Mouse (Mus musculus) gastrocnemius, postnatal 25 days (tissue): Measurements from ENCODE around the gene Adarb2. TPM values are rescaled to one million over a fixed set of nuclear protein-coding genes. Genes with fewer than 3 reads are reported as not detected.

ENCODE experiments used
- DNase-seq: peaks from one replicate; pipeline ENCODE4 v3.0.0; 2022
- total RNA-seq, 2 experiments: library from RNA; stranded (reverse); gene quantifications; 1 replicate in 1 of 2; 2 replicates in 1 of 2; pipeline ENCODE4 v1.2.3; 2021

Gene Adarb2
- total RNA-seq, 2 experiments from 2014 or later: not detected

DNA sequence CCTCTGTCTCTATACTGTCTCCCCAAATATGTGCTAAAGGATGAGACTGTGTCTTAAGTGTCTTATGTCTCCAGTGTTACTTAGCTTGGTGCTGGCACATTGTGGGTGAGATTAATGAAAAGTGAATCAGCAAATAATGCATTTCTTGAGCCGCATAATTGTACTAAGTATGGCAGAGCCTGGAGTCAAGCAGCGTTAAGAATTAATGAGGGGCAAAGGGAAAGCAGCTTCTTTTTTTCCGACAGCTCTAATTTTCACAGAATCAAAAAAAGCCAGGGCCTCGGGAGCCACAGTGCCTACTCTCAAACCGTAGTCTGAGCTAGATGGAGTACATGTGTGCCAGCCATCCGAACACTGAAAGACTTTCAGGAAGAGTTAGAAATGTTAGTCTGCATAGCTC lies 488.8 kb downstream of the Adarb2 start:
- no peak for DNase-seq

DNA sequence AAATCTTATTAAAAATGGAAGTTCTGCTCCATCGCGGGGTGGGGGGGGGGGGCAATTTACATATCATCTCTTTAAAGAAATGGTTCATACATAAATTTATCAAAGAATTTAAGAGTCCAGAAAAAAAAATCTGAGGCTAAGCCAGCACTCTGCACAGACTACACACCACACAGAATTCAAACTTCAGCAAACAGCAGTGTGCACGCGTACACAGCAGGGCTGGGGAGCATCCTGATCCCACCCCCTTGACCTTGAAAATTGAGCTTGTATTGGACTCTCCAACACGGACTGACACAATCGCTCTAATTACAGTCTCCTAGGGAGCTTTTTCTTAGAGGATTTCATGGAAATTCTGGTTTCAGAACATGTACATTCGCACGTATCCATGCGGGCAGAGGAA lies 490.1 kb downstream of the Adarb2 start:
- DNase-seq: no peak

DNA sequence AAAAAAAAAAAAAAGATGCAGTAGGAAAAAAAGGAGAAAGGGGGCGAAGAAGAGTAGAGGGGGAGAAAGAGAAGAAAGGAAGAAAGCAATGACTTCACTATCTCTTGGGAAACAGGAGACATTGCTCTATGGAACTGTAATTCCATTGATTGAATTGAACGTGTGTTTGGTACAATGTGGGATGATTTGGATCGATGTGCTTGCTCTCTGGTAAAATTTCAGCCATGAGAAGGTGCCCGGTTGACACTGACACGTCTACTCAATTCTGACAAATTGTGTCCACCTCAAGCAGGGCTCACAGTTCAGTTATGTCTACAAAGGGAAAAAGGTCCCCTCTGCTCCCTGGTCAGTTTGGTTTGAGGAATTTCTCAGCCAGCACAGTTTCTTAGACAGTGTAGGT lies 495.8 kb downstream of the Adarb2 start:
- no peak for DNase-seq

DNA sequence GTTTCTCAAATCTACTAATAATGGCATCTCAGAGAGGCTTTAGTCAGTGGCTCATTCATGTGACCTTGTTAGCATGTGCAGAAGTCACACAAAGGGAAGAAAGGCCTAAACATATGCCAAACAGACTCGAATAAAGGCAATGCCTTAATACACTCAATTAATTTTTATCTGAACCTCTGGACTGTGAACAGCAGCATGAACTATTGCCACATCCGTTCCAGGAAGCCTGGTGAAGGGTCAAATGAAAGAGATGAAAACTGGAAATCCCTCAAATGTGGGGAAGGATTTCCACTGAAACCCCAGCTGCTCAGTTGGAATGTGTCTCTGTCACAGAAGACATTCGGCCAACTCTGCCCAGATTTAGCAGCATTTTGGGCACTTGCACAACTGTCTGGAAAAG lies 497.2 kb downstream of the Adarb2 start:
- no peak for DNase-seq

DNA sequence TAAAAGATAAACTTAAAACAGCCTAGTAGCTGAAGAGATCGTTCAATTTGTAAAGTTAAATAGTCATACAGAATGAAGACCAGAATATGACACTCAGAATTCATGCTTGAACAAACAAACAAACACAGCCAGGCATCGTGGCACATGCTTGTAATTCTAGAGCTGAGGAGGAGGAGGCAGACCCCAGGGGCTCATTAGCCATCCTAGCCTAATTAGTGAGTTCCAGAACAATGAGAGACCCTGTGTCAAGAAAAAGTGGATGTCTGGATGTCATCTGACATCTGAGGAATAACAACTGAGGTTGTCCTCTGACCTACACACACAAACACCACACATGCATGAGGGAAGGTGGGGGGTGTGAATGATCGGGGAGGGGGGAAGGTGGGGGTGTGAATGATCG lies 498.3 kb downstream of the Adarb2 start:
- no peak for DNase-seq

DNA sequence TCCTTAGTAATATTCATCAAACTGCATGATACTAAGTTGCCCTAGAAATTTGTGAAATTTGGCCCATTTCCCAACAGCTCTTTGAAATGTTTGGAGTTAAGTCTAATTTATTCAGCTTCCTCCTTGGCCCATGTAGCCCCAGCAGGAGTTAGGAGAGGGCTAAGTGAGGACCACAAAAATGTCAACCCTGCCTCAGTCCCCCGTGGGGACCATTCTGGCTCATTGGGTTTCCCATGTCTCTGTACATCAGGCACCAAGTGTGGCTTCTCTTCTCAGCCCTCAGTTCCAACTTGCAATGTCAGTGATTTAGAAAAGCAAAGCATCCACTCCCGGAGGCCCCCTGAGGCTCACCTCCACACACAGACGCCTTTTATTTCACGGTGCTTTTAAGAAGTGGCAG lies 502.6 kb downstream of the Adarb2 start:
- no peak for DNase-seq

DNA sequence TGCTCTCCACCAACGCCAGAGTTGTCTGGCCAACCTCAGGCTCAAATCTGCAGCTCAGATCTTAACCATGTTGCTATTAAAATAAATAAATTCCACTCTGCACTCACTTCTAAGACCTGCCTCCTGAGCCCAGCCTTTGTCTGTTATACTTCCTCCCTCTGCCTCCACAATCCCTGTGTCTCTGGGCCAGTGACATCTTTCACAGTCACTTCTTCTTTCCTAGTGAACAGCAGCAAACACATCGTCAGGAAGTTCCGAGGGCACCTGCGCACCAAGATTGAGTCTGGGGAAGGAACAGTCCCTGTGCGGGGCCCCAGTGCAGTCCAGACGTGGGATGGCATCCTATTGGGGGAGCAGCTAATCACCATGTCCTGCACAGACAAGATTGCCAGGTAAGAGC lies 510.7 kb downstream of the Adarb2 start:
- no peak for DNase-seq

DNA sequence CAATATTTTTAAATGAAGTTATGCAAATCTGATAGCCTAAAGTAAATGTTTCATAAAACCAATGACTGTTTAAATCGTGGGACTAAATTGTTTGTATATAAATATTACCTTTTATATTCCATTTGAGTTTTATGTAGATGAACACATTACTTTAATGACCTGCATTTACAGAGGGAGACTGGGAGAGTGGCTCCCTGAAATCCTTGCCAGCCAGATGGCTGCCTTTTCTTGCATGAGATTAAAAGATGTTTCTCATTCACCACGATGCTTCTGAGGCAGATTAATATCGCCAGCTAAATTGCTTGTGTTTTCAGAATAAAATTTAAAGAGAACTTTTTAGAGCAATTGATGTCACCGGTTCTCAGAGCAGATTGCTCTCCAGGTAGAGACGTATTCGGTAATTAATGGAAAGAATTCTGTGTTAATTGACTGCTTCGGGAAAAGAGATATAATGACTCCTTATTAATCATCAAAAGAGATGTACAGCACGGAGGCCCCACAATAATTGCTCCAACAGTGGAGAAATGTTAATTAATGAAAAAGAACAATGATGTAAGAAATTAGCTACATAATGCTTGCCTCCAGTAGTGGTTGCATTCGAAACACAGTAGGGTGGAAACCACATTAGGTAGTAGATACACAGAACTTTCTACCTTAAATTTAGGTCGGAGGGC lies 527.4 kb downstream of the Adarb2 start:
- DNase-seq: no peak

DNA sequence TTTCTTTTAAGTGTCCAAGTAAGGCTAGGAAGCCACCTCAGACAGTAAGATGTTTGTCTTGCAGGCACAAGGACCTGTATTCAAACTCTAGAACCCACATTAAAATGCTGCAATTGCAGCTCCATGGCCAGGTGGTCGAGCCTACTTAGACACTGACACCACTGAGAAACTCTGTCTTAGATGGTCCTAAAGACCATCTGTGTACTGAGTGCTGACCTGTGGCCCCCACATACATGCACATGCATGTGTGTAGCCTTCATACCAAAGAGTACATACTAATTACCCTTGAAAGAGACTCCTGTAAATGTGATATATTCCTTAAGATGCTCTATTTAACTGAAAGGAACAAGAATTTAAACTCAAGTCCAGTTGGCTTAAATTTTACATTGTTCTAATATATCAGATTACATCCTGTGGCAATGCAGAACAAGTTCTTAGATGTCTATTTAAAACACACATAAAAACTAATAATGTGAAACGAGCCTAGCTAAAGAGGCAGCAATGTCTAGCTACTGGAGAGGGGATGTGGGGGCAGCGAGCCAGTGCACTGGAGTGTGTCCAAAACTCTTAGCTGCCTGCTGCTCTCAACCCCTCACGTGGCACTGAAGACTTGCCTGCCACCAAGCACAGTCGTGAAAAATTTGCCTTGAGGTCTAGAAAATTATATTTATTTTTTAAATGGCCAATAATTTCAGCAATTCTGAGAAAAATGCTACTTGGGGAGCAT lies 534.6 kb downstream of the Adarb2 start:
- no peak for DNase-seq

DNA sequence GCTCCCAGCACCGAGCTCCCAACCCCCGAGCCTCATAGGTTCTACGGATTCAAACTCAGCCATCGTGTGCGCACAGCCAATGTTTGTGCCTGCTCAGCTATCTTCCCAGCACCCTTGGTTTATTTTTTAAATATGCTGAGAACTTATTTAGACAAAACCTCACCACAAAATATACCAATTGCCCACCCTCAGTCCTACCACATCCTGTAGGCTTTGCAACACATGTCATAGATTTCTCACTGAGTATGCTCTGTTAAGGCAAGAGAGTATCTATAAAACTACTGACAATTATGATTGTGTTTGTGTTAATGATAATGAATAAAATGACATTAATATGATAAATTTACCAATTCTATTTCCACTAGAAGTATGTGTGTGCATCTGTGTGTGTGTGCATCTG lies 540.1 kb downstream of the Adarb2 start:
- DNase-seq: no peak

DNA sequence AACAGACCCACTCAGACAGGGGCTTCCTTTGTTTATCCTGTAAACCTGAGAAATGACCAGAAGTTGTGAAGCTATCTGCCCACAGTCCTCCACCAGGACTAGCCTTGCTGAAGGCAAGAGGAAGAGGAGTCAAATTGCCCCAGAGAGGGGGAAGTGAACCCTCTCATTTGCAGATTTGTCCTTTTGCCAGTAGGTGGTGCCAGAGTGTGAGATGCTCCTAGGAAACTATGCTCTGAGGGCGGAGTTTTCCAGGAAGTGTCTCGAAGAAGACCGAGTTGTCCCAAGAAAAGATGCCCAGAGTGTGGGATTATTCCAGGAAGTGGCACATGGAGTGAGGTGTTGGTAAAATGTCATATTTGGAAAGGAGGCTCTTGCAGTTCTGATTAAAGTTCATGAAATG lies 541.9 kb downstream of the Adarb2 start:
- DNase-seq: no peak

DNA sequence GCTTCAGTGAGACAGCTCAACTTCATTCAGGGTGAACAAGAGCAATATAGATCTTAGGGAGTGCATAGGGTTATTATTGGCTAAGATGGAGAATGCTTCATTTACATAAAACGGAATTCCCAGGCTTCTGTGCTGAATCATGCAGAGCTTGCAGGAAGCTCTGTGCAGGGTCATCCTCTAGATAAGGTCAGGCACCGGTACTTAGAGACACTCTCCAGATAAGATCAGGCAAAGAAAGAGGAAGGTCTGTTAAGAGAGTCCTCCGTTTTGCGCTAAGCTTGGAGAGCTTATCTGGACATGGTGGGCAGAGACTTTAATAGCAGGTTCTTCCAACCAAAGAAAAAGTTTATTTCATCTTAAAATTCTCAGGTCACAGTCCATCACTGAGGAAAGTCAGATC lies 542.9 kb downstream of the Adarb2 start:
- no peak for DNase-seq

DNA sequence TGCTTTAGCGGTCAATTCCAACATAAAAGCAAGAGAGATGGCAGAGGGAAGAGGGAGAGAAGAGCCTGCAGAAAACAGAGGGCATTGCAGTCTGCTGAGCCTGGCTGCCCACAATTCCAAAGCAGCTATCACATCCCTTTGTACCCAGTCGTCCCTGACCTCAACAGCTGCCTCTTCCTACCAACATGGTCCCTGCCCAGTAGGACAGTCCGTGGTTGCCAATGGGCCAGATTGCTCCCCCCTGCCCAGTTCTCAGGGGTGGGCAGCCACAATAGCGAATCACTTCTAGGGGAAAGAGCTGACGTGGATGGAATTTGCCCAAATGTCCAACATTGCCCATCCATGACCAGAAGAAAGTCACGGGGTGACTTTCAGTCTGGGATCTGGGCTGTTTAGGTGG lies 546.8 kb downstream of the Adarb2 start:
- DNase-seq: no peak

DNA sequence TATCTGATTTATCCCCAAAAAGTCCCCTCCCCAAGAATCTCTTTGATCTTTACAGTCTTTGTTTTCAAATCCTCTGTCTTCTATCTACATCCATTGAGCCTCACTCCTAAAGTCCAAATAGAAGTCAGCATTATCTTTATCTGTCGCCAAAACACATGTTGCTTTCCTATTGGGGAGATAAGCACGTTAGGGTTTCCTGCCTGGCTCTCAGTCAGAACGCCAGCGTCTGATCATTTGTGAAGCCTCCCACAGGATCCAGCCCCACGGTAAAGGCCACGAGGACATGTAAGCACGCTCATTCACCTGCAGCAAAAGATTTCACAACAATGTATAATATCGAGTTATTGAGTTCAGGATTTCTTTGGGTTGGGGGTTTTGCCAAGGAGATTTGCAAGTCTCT lies 558.3 kb downstream of the Adarb2 start:
- DNase-seq: no peak

DNA sequence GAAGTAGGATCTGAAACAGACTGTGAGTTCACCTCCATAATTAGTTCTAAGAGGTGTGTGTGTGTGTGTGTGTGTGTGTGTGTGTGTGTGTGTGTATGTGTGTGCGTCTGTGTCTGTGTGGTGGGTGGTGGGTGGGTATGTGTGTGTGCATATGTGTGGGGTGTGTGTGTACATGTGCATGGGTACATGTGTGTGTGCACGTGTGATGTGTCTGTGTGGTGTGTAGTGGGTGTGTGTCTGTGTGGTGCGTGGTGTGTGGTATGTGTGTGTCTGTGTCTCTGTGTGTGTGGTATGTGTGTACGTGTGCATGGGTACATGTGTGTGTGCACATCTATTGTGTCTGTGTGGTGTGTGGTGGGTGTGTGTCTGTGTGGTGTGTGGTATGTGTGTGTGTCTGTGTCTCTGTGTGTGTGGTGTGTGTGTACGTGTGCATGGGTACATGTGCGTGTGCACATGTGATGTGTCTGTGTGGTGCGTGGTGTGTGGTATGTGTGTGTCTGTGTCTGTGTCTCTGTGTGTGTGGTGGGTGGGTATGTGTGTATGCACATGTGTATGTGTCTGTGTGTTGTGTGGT lies 567.1 kb downstream of the Adarb2 start:
- DNase-seq: no peak

DNA sequence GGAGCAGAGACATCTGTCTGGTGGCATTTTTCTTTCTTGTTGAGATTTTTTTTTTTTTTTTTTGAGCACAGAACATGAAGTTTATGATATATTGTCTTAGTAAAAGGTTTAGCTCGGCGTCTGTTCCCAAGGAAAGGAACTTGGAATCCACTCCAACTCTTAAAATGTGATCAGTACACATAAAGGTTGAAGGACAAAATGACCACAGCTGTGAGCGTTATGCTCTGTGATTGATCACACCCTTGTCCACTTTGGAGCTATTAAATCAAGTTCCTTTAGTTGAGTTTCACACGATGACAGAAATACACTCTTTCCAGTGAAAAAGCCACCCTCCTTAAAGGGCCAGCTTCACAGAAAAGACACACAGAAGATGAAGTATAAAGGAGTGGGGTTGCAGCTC lies 568.0 kb downstream of the Adarb2 start:
- DNase-seq: no peak

DNA sequence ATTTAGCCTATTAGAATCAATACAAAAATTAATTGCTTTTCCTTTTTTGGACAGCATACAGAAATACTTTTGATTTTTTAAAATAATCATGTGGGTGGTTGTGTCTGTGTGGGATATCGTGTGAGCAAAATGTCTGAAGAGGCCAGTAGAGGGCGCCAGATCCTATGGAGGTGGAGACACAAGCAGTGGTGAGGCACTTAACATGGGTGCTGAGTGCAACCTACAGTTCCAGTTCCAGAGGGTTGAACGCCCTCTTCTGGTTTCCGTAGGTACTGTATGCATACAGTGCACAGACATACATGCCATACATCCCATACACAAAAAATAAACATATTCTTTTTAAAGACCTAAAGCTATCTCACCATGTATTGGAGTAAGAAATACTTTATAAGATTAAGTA lies 577.8 kb downstream of the Adarb2 start:
- DNase-seq: no peak

DNA sequence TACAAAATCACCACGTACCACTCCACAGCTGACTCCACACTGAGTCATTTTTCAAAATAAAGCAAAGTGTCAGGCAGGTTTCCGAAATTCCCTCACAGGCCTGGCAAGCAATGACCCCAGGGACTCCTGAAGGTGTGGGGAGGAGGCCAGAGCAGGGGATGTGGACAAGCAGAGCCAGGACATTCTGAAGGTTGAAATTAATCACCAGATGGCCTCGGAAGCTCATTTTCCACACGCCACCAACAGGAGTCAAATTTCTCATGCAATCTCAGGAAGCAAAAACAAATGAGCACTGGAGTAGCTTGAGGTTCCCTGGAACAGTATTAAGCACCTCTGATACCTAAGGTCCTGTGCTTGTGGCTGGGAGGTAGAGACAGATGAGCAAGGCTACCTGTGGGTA lies 580.0 kb downstream of the Adarb2 start:
- no peak for DNase-seq

DNA sequence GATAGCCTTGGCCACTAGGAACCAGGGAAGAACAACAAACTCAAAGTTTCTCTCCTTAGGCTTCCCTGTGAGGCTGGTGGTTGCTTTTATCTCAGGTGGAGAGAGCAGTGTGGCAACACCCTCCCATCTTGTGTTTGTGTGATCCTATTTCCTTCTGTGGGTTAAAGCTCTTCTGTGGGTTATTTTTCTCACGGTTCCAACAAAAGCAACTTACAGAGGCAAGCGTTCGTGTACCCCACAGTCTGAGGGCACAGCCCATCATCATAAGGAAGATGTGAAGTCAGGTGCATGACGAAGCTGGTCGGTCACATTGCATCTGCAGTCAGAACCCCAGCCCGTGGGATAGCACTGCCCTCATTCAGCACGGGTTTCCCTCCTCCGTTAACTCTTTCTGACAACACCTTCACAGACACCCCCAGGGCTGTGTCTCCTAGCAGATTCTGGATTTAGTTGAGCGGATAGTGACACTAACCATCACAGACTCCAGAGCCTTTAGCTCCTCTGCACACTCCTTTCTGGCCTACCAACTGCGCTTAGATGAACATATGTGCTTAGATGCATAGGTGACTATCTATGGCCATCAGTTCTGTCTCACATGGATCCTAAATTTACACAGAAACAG lies 581.1 kb downstream of the Adarb2 start:
- DNase-seq: no peak

DNA sequence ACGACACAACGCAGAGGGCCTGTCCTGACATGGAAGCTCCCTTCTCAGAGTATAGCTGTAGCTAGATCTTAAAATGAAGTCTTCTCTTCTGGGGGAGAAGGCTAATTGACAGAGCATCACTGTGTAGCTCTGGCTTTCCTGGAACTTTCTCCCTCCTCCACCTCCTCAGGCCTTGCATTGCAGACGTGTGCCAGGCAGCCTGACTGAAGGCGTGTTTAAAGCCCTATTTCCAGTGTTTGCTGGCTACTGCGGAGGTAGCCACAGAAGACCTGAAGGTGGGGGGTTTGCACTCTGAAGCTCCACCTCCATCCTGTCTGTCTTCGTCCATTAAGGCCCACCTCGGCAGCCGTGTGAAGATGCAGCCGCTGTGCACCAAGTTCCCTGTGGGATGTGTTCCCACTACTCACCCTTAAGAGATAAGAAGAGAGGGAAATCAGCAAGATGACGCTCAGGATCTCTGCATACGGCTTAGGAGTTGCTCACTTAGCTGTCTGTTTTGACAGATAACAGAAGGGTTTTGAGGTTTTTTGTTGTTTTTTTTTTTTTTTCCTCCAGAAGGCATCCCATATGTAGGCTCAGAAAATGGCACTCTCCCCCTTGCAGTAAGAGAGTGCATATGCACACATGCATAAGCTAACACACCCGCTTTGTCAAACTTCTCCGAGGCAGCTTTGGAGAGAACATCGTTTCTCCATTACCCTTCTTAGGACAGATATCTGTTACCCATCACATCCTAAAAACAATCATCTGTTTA lies 581.8 kb downstream of the Adarb2 start:
- no peak for DNase-seq

DNA sequence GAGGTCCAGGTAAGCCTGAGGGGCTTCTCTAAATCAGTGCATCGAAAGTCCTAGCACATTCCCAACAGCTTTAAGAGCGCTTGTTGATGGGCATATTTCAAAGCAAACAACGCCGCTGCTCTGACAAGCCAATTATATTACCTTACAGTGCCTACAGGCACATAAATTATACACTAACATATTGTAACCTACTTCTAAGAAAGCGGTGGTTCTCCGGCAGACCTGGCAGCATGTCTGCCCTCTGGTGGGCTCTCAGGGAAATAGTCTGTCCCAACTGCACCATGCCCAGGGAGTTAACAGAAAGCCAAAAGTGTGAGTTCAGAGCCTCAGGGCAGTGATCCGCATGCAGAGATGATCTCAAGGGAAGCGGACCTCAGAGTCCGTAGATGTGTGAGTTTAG lies 582.5 kb downstream of the Adarb2 start:
- DNase-seq: no peak

DNA sequence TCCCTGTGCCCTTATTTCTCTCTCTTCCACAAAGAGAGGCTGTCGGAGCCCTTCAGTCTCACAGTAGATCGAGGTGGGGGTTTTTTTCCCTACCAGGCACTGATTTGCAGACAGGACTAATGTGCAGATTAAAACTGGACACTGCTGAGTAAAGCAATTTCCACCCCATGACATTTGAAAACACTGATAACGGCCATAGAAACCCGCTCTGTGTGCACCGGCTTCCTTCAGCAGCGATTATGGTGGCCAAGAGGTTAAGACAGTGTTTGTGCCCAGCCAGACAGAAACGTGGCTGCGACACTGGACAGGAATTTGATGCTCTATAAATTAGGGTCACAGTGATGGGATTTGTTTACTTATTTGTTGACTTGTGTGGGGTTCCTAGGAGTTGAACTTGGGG lies 590.6 kb downstream of the Adarb2 start:
- no peak for DNase-seq

DNA sequence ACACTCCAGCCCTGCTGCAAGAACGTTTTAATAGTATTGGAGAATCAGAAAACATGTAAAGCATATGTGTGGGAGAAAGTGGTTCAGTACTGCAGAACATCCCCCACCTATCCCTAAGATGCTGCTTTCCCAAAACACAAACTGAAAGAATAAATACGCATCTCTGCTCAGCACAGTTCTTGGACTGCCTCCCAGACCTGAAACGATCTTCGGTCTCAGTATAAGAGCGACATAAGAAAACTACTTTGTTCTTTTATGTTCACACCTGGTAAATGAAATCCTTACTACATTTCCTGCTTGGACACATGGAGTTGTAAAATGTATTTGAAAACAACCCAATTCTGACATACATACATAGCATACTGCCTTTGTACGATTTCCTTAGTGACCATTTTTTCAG lies 597.9 kb downstream of the Adarb2 start:
- DNase-seq: no peak
